Comparison of ENCODE assay signal across 23 mouse cellular contexts in the genomic region with DNA sequence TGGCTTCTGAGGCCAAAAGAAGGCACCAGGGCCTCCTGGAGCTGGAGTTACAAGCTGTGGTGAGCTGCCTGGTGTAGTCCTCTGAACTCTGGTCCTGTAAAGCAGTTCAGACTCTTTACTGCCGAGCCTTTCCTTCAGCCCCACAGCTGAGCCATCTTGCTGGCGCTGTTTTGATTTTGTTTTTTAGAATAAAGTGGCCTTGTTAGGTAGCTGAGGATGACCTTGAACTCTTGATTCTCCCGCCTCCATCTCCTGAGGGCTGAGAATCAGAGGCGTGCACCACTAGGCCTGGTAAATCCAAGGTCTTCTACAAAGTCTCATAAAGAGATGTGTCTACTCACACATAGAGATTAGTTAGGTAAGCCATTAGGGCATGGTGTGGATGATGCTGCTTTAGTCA. TPM values are rescaled to one million over a fixed set of nuclear protein-coding genes. Genes with fewer than 3 reads are reported as not detected.
DNase-seq lines count a peak whose midpoint lies in the region.
"Had no signal": no experiment of that assay in that cellular context is flagged by ENCODE, and none has a peak within 500 bp of the region (broad histone marks: within the 10 kb centered on the region; RNA-seq: fewer than 3 reads in every experiment).

No protein-coding gene starts in this region.

- peak; percentile 30 for DNase-seq in adrenal gland, adult 2 months
- DNase-seq in adrenal gland, postnatal 14 days: no peak
- DNase-seq in heart, adult 11 months: peak; percentile 63
- DNase-seq in heart, adult 8-10 months (ENCODE audit: low spot score): no peak
- peak; percentile 13 for DNase-seq in kidney, adult 9 months
- DNase-seq in kidney, postnatal 36 days: no peak
- DNase-seq: adrenal gland, postnatal 10 days; cerebellum, adult 11 months; cerebellum, adult 18-20 months; cerebellum, adult 8-10 months; cerebellum, adult 9-11 months; cerebellum, postnatal 14 days; cerebellum, postnatal 36 days; embryo, embryonic 11 days had no signal

RNA-seq across cellular contexts. Expression of a gene that starts 49.0 kb away (rescaled TPM):
- 1 to 10 TPM in 1 of 2 experiments, under 1 TPM in 1; 0.31 to 1.1 TPM for total RNA-seq in adrenal gland, adult 2 months (2021)
- 0.02 and 0.07 TPM in 2 replicates for polyA plus RNA-seq in adrenal gland, adult 2 months (2012; rRNA removed)
- total RNA-seq in adrenal gland, postnatal 14 days (2021): 0.56 and 0.59 TPM in 2 replicates
- 100 to 1,000 TPM in 3 of 4 experiments, 10 to 100 TPM in 1; 99.8 to 126 (median 104) TPM for total RNA-seq in heart, adult 8-10 months (2022)
- total RNA-seq: common myeloid progenitor, adult 5-6 weeks; MEL had no signal
- polyA plus RNA-seq: erythroblast, embryonic 14.5 days; forebrain, embryonic 12.5 days had no signal

RNA-seq across cellular contexts. Expression of a gene that starts 55.3 kb away (rescaled TPM):
- not detected for total RNA-seq in adrenal gland, adult 2 months (2021)
- 0.10 TPM in 1 of 2 replicates, not detected in the other for polyA plus RNA-seq in adrenal gland, adult 2 months (2012; rRNA removed)
- total RNA-seq in adrenal gland, postnatal 14 days (2021): not detected in 2 replicates
- not detected for total RNA-seq in heart, adult 8-10 months (2022)
- total RNA-seq: adrenal gland, adult 18-20 months; adrenal gland, postnatal 10 days; adrenal gland, postnatal 4 days; common myeloid progenitor, adult 5-6 weeks; ES-E14; MEL had no signal
- polyA plus RNA-seq: C2C12; embryonic facial prominence, embryonic 13.5 days; erythroblast, embryonic 14.5 days had no signal

Comparison
In these comparisons a context has a peak if more than half of its experiments do, and no peak if none do; other contexts are left out.
1. DNase-seq: peak in adrenal gland, adult 2 months (single experiment), heart, adult 11 months (single experiment) and kidney, adult 9 months (single experiment); none in adrenal gland, postnatal 14 days (single experiment), heart, adult 8-10 months (single experiment) and kidney, postnatal 36 days (0 of 2).
2. RNA of a gene that starts 49.0 kb away (total RNA-seq): 99.8 to 126 TPM in heart, adult 8-10 months; 0.31 to 1.1 TPM in adrenal gland, adult 2 months and 0.56 to 0.59 TPM in adrenal gland, postnatal 14 days; every median in the first group is over 10 times any median in the second.